Mouse (Mus musculus): Measurements from ENCODE around the gene Atg2a.
"Not testable (repeated sequence)": the region's sequence is repeated elsewhere in the genome, so short reads cannot be mapped to it uniquely, and the experiment has no call there.

The Atg2a gene

DNA sequence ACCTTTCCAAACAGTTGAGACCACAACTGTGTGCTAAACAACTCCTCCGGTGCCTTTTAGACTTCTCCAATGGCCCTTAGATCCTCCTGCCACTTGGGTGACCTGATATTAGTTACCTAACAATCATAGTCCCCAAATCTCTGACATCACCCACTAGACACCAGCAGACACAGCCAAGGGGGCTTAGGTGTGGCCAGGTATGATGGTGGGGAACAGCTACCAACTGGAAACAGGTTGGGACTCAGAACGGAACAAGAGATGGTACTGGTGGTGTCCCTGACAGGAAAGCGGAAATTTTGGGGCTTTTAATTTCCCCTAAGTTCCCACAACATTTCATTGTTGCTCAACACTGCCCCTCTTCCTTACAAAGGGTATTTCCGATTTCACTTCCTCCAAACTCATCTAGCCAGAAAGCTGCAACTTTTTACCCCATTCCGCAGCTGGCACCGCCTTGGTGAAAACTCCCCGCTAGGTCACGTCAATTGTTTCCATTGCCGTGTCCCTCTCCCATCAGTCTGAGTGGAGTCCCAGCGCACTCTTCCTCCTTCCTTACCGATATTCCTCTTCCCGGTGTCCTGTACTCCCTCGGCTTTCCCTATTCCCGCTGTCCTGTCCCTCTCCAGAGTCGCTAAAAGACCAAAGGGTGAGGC is 34.4 kb downstream of the Atg2a start:
- in situ Hi-C loops (cut with MboI, MseI) = loop anchor here (10.0 kb wide), 1 partner anchor 1219 kb away; the partner anchor contains the start of gene Atl3

DNA sequence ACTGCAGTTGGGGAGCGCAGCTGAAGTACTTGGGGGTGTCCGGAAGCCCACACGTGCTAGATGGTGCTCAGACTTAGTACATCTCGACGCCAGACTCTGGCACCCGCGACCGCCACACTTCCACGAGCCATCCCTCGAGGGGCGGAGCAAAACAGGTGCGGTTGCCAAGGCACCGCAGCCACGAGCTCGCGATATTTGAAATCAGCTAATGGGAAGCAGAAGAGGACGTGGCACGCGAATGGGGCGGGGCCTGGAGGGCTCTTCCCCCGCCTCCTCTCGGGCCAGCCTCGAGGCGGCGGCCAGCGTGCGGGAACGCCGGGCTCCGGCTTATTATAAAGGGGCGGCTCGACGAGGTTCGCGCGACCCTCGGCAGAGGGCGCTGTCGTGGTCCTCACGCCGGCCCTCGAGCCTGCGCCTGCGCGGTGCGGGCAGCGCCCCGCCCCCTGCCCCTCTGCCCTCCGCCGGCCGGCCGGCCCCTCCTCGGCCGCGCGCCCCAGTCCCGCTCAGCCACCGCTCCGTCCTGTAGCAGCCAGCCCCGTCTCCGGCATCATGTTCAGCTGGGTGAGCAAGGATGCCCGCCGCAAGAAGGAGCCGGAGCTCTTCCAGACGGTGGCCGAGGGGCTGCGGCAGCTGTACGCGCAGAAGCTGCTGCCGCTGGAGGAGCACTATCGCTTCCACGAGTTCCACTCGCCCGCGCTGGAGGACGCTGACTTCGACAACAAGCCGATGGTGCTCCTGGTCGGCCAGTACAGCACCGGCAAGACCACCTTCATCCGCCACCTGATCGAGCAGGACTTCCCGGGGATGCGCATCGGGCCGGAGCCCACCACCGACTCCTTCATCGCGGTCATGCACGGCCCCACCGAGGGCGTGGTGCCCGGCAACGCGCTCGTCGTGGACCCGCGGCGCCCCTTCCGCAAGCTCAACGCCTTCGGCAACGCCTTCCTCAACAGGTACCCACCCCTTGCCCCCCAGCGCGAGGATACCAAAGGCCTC is 35.3 kb downstream of the Atg2a start, which contains the start of gene Ehd1:
Gene Ehd1 (plus strand): TSS at position 300 of the 996 bp plus-strand sequence.
- in situ Hi-C loops (cut with MboI, MseI) = loop anchor here (10.0 kb wide), 1 partner anchor 1218 kb away; the partner anchor contains the start of gene Atl3

DNA sequence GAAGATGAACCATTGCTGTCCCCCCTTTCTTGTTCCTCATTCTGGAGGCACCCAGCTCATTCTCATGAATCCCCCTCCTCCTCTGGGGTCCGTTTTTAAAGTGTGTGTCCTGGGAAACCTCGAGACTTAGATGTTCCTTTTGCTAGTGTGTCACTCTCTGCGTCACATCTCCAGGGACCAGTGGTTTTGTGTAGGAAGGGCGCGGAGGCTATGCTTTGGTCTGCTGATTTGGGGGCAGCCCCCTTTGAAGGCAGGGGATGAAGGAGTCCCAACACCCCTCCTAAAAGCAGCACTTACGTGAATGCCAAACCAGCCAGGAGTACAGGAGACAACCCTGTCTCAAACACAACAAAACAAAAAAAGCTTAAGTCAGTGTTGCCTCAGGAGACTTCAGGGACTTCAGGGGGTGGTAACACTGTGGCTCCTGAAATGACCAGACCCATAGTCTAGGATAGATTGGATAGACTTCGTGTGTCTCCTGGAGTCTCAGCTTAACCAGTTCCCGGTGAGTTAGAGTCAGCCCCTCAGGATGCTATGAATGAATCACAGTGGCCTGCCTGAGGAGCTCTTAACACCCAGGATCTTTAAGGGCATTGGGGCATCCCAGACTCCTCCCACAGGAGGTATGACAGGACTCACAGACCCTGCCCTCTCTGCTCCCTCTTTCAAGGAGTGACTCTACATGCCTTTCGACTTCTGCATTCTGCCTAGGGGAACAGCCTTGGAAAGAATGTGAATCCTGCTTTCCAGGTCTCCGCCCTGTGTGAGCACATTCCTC is 36.4 kb downstream of the Atg2a start:
- in situ Hi-C loops (cut with MboI, MseI) = loop anchor here (10.0 kb wide), 1 partner anchor 1217 kb away; the partner anchor contains the start of gene Atl3

DNA sequence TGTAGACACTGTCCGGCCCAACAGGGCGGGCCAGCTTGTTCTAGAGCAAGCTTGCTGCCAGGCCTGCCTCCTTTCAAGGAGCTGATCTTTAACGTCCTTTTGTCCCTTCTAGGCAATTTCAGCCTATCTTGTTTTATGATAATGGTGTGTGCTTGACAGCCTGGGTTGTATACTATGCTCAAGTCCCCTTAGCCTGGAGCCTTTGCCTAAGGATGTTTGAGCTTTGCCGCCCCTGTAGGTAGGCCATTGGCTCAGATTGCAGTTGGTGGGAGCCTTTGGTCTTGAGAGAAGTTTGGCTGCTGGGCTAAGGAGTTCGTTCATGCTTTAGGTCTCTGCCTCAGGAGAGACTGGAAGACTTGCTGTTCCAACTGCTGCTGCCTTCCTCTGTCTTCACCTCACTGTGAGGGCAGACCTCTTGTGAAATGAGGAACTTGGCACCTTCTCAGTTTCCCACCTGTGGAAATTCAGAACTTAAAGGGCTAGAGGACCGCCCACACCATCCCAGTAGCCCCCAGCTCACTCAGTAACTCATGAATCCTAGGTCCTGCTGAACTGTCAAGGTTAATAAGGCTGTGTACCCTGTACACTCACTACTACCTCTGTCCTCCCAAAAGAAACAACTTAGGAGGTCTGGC is 37.1 kb downstream of the Atg2a start:
- in situ Hi-C loops (cut with MboI, MseI) = loop anchor here (10.0 kb wide), 1 partner anchor 1216 kb away; the partner anchor contains the start of gene Atl3

DNA sequence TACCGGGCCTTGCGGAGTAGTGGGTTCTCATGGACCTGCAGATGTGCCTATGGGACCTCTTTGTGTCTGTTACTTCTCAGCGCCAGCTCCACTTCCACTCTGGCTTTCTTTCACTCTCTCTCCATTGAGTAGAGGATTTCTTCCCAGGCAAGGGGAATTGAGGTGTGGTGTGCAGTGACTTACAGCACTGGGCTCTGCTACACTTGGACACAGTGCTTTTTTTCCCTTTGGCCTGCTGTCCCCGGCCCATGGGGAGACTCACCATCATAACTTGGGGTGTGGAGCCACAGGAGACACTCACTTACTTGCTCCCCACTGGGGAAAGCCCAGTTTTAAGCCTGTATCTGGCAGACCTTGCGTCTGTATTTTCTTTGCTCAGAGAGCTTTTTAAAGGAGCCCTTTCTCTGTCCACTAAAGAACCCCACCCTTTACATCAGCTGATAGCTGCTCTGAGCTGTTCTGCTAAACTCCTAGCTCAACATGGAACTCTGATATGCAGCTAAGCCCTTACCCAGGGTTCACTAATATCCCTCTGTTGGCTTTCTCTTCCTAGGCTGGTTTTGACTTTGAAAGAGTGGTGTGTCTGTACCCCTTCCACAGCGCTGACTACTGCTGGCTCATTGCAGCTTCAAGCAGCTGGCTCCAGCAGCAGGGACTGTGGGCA is 38.1 kb downstream of the Atg2a start:
- in situ Hi-C loops (cut with MboI, MseI) = loop anchor here (10.0 kb wide), 1 partner anchor 1215 kb away; the partner anchor contains the start of gene Atl3

DNA sequence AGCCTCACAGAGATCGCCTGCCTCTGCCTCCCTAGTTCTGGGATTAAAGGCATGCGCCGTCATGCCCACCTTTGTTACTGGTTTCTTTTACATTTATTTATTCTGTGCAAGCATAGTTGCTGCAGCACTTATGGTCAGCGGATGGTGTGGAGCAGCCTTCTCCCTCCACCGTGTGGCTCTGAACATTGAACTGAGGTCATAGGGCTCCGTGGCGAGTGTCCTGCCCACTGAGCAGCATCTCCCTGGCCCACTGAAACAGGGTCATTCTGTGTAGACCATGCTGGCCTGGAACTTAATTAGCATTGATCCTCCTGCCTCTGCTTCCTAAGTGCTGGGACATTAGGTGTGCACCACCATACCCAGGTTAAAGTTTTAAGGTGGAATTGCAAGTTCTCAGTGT is 39.1 kb downstream of the Atg2a start:
- in situ Hi-C loops (cut with MboI, MseI) = no loop called here

DNA sequence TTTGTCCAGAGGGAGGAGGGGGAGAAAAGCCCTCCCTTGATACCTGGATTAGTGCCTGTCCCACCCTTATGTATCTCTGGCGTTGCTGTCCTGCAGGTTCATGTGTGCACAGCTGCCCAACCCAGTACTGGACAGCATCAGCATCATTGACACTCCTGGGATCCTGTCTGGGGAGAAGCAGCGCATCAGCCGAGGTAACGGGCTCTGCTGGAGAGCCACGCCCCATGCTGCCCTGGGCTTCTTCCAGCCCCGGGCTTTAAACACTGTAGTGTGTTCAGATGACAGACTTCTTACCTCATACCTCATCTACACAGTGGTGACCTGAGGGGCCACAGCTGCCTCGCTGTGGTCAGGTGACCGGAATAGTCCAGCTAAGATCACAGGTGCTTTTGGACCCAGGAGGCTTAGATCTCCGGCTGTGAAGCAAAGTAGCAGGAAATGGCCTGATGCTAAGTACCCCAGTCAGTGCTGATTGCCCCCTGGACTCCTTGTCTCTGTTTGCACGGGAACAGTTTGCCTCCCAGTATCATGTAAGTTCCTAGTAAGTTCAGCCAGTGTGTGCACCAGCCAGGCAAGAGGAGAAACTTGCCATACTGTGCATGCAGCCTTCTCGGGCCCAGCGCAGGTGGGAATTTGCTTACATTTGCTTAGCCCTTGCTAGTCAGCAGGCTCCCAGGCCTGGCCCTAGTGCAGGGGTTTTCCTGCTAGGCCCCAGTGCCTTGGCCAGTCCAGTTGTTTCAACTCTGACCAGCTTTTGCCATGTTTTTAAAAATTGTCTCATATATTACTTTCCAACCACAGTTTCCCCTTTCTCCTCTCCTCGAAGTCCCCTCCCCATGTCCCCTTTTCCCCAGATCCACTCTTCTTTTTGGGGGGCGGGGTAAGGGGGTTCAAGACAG is 39.9 kb downstream of the Atg2a start:
- in situ Hi-C loops (cut with MboI, MseI) = no loop called here

DNA sequence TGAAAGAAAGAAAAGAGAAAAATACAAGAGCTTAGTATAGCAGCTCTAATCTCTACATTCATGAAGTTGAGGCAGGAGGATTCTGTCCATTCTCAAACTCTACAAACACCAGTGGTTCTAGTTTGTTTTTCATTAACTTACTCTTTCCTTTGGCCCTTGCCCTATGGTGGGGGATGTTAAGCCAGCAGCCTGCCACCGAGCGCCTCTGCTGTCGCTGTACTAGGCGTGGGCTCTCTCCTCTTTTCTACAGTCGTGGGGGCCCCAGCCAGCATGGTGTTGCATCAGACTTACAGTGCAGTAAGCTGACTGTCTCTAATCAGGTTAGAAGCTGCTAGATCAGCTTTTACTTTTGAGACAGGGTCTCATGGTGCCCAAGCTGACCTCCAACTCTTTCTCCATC is 41.5 kb downstream of the Atg2a start:
- in situ Hi-C loops (cut with MboI, MseI) = no loop called here

DNA sequence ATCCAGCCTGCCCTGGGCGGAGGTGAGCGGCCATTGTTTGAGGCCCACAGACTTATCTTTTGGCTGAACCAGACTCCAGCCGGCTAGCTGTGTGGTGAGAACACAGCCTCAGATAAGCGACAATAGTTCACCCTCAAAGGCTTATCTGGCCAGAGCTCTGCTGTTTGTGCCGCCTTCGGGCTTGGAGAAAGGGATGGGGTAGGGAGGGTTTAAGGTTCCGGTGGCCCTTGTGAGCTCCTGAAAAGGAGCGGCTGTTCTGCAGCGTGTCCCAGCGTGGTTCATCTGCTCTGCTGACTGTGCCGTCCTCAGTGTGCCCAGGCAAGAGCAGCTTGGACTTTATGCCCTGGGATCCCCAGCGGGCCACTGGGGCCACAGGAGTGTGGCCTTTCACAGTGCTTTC is 43.0 kb downstream of the Atg2a start:
- in situ Hi-C loops (cut with MboI, MseI) = no loop called here

DNA sequence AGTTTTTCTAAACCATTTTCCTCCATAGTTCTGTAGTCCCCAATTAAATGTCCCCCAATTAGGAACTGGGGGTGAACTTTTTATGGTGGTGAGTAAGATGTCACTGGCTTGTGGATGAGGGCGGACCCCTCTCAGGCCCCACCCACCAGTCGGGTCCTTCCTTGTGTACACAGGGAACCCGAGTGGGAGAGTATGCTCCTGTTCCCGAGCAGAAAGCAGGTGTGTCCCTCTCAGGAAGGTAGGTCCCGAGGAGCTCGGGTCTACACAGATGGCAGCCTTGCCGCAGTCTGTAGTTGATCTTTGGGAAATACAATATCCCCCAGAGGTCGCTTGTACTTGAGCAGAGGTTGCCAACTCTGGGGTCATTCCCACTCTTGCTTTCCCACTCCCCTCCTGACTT is 43.8 kb downstream of the Atg2a start:
- in situ Hi-C loops (cut with MboI, MseI) = no loop called here

DNA sequence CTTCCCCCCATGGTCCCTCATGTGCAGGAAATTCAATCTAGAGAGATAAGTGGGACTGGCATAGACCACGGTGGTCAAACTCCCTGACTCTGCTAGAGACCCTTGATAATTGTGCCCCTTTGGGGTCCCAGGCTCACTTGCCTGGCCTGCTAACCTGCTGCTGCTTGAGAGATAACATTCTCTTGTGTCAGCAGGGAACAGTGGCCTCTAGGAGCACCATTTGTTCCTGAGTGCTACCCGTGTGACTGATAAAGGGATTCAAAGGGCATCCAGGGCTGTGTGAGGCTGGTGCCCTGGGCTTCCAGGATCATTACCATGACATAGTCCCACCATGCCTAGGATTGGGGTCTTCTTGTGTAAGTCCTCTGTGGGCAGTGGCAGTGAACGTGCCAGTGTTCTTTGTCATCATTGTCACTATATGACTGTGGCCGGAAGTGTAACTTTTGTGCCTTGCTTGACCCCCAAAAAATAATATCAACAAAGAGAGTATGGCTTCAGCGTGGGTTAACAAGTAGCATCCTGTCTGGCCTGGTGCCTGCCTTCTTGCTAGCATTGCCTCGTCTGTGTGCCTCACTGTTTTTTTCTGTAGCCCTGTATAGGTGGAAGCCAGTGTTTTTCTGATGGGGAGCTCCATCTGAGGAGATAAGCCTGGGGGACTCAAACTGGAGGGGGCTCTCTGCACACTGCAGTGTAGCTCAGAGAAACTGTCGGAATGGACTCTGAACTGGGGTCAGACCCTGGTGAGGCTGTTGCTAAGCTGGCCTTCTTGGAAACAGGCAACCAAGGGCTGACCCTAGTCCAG is 44.4 kb downstream of the Atg2a start:
- in situ Hi-C loops (cut with MboI, MseI) = no loop called here

DNA sequence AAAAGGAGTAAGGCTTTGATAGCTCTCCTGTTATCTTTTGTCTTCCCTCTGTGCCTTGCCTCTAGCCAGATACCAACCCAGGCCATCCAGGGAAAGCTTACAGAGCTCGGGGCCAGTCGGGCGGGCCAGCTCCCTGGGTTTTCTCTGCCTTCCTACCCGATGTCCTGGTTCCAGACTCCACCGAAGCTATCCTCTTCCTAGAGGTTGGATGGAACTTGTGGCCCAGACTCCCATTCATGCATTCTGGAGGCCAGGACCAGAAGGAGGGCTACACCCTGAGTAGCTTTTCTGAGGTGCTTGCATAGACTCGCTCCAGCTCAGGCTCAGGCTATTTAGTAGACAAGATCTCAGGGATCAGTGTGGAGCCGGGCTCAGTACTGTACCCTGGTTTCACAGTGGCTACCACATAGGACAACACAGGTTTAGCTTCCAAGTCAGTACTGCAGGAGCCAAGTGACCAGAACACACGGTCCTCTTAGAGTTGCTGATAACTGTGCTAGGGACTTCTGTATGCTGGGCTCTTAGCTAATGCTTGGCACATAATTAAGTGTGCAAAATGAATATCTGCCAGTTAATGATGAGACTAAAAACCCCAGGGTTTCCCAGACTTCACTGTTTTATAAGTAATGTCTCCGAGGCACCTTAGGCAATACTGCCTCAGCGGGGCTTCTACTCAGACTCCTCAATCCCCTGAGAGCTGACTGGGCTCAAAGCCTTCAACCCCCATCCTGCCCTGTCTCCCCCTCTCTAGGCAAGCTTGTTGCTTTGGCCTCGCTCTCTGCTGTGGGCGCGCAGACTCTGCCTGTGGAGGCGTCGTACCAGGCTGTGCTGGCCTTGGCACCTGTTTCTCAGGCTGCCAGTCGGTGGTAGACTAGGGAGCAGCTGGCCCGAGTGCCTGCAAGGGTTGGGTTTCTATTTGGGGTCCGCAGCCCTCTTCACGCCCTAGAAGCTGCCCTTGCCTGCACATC is 45.2 kb downstream of the Atg2a start:
- in situ Hi-C loops (cut with MboI, MseI) = no loop called here

DNA sequence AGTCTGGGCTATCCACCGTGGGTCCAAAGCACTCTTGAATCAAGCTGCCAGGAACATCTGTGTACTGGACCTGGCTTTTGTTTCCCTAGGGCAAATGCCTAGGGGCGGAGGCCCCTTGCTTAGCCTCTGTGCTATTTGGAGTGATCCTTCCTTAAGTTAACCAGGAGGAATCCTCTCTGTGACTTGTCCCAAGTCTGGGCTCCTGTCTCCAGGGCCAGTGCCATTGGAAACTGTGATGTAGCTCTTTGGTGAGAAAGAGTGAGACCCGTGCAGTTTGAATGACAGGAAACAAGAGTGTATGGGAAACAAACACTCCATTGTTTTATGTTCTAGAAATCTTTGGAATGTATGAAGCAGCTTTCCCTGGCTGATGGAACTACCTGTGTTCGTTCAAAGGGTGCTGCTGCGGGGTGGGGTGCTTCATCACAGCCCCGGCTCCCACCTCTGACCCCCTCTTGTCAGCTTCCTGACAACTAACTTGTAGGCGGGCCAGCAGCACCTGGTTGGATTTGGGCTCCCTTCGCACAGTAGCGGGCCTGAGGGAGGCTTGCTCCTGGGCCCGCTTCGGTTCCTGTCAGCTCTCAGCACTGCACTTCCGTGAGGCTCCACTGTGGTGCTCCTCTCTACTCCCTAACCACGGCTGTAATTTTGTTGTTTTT is 46.9 kb downstream of the Atg2a start:
- in situ Hi-C loops (cut with MboI, MseI) = no loop called here

DNA sequence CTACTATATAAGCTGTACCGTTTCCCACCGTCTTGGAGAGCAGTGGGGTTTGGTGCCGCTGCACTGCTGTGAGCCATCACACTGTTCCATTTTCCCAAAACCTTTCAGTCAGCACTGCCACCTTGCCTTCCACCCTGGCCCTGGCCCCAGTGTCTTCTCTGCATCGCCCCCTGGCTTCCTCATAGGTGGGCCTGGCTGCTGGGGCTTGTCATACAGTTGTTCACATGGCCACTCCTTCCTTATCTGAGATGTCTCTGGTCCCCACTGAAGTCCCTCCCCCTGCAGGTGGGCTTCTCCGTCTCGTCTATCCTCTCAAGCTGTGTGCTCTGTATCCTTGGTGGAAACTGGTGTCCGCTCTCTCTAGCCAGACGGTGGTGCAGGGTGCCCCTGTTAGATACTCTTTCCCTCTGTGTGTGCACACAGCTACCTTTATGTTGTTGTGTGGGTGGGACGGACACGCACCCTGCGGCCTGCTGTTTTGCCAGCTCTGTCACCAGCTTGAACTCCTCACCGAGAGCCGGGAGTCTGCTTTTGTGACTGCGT is 48.3 kb downstream of the Atg2a start:
- in situ Hi-C loops (cut with MboI, MseI) = no loop called here

DNA sequence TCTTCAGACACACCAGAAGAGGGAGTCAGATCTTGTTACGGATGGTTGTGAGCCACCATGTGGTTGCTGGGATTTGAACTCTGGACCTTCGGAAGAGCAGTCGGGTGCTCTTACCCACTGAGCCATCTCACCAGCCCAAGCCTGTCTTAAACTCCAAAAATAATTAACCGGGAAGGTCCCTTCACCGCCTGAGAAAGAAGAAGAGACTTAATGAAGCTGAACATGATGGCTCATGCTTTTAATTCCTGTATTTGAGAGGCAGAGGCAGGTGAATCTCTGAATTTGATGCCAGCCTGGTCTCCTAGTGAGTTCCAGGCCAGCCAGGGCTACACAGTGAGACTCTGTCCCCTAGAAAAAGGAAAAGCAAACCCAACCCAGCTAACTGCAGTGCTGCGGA is 49.2 kb downstream of the Atg2a start:
- in situ Hi-C loops (cut with MboI, MseI) = not testable (repeated sequence)

DNA sequence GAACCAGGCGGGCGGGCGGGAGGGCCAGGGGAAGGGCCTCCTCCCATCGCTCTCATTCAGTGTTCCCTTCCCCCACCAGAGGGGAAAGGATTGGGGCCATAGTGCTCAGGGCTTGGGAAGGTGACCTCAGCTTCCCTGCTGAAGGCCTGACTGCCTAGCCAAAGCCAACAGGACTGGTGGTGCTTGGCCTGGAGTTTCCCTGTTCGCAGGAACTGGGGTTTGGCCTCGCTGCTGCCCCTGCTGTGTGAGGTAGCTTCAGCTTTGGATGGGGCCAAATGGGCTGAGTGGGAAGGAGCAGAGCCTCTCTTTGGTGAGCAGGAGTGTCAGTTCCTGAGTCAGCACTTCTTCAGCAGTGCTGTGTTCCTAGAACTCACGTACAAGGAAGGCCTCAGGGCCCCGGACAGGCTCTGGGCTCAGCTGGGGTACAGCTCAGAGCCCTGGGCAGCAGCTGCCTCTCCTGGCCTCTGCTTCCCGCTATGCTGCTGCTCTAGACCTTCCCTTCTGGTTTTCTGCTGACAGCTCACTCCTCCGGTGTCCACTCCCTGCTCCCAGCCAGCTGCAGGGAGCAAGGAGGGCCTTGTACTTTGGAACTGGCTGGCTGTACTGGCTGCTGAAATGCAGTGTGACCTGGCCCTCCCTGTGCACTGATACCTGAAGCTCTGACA is 49.8 kb downstream of the Atg2a start:
- in situ Hi-C loops (cut with MboI, MseI) = no loop called here

Data from regulatory T cell (primary cell).